Mouse (Mus musculus): Measurements from ENCODE around the gene Wdr37. TPM values are rescaled to one million over a fixed set of nuclear protein-coding genes. Genes with fewer than 3 reads are reported as not detected.

Gene Wdr37
- total RNA-seq, 4 experiments from 2014 or later, result 44.7 to 54.1 (median 49.6) TPM

- no peak for DNase-seq
Observed at GRCm38 (mm10) chr13:8839937-8840336, 31.8 kb downstream of the Wdr37 start.

GRCm38 (mm10) chr13:8839111-8839510, 32.6 kb downstream of the Wdr37 start:
- no peak for DNase-seq

GRCm38 (mm10) chr13:8838394-8838793, 33.3 kb downstream of the Wdr37 start:
- DNase-seq, result no peak

- DNase-seq, result no peak
Observed at GRCm38 (mm10) chr13:8834573-8834972, 37.1 kb downstream of the Wdr37 start.

GRCm38 (mm10) chr13:8831546-8832251, 40.0 kb downstream of the Wdr37 start:
- DNase-seq, result no peak

DNA sequence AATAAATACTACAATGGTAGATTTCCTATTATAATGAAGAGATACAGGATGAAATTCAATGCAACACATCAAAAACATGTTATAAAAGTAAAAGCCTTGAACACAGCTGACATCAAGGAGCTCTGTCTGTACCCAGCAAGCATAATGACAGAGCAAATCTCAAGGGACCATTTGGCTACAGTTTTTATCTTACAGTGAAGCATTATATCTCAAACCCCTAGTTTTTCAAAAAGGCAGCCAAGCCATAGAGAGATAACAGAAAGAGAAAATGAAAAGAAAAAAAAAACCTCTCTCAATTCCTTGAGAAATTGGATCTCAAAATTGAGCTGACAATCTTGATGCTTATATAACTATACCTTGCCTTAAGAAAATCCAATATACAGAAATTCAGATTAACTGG, 41.0 kb downstream of the Wdr37 start:
- DNase-seq, result no peak

DNA sequence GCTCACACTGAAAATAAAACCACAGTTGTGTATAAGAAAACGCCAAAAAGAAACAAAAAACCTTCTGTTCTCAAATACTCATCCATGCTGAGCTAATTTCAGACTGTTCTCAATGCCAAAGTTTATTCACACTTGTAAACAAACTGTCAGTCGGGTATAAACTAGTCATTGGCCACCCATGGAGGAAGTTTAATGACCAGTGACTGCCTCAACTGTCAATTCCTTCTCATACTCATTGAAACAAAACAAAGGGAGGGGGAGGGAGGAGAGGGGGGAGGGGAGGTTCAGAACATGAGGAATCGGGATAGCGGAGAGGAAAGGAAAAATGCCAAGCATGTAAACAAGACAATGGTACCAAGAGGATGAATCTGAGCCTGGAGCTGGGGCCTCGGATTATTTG, 41.9 kb downstream of the Wdr37 start:
- DNase-seq, result no peak

GRCm38 (mm10) chr13:8828946-8829345, 42.8 kb downstream of the Wdr37 start:
- no peak for DNase-seq

GRCm38 (mm10) chr13:8823546-8823945, 48.2 kb downstream of the Wdr37 start:
- no peak for DNase-seq

DNA sequence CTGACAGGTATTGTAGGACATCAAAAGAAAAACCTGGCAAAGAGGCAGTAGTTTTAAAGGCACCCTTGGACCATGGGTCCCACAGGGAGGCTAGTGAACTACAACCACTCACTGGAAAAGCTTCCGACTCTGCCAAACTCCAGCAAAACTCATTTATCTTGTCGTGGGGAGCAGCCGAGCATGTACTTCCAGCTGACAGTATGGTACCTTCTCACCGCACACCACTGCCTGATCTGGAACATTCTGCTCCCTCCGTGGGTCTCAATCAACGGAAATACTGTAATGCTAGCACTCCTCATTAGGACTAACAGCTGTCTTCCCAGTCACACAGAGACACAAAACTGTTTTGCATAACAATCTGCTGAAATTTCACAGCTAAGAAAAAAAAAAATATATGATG, 48.6 kb downstream of the Wdr37 start:
- DNase-seq, result no peak

DNA sequence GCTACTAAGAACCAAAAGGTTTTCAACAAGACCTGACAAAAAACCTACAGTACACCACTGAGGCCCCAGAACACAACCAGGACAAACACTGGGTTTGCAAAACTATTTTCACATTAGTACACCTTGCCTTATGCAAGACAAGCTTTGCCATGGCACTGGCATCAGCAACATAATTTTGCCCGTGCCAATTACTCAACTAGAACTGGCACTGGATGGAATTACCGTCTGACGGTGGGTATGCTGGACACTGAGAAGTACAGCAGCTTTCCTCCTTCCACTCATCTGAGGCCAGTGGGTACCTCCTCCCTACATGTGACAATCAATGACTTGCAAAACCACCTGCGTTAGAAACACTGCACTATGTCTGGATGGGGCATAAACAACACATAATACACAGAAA, 49.5 kb downstream of the Wdr37 start:
- no peak for DNase-seq

GRCm38 (mm10) chr13:8805931-8806330, 65.8 kb downstream of the Wdr37 start:
- no peak for DNase-seq

DNA sequence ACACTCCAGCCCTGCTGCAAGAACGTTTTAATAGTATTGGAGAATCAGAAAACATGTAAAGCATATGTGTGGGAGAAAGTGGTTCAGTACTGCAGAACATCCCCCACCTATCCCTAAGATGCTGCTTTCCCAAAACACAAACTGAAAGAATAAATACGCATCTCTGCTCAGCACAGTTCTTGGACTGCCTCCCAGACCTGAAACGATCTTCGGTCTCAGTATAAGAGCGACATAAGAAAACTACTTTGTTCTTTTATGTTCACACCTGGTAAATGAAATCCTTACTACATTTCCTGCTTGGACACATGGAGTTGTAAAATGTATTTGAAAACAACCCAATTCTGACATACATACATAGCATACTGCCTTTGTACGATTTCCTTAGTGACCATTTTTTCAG, 71.1 kb downstream of the Wdr37 start:
- DNase-seq, result no peak

- DNase-seq, result no peak
Observed at GRCm38 (mm10) chr13:8793217-8793616, 78.5 kb downstream of the Wdr37 start.

DNA sequence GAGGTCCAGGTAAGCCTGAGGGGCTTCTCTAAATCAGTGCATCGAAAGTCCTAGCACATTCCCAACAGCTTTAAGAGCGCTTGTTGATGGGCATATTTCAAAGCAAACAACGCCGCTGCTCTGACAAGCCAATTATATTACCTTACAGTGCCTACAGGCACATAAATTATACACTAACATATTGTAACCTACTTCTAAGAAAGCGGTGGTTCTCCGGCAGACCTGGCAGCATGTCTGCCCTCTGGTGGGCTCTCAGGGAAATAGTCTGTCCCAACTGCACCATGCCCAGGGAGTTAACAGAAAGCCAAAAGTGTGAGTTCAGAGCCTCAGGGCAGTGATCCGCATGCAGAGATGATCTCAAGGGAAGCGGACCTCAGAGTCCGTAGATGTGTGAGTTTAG, 86.5 kb downstream of the Wdr37 start:
- peak; percentile 5 for DNase-seq

DNA sequence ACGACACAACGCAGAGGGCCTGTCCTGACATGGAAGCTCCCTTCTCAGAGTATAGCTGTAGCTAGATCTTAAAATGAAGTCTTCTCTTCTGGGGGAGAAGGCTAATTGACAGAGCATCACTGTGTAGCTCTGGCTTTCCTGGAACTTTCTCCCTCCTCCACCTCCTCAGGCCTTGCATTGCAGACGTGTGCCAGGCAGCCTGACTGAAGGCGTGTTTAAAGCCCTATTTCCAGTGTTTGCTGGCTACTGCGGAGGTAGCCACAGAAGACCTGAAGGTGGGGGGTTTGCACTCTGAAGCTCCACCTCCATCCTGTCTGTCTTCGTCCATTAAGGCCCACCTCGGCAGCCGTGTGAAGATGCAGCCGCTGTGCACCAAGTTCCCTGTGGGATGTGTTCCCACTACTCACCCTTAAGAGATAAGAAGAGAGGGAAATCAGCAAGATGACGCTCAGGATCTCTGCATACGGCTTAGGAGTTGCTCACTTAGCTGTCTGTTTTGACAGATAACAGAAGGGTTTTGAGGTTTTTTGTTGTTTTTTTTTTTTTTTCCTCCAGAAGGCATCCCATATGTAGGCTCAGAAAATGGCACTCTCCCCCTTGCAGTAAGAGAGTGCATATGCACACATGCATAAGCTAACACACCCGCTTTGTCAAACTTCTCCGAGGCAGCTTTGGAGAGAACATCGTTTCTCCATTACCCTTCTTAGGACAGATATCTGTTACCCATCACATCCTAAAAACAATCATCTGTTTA, 87.2 kb downstream of the Wdr37 start:
- no peak for DNase-seq

- no peak for DNase-seq
Observed at GRCm38 (mm10) chr13:8783686-8784307, 87.9 kb downstream of the Wdr37 start.

- DNase-seq, result no peak
Observed at GRCm38 (mm10) chr13:8782636-8783035, 89.1 kb downstream of the Wdr37 start.

- DNase-seq, result peak; percentile 15
Observed at GRCm38 (mm10) chr13:8780441-8780840, 91.3 kb downstream of the Wdr37 start.

- DNase-seq, result no peak
Observed at GRCm38 (mm10) chr13:8770616-8771015, 101.1 kb downstream of the Wdr37 start.

- no peak for DNase-seq
Observed at GRCm38 (mm10) chr13:8769654-8770227, 102.0 kb downstream of the Wdr37 start.

DNA sequence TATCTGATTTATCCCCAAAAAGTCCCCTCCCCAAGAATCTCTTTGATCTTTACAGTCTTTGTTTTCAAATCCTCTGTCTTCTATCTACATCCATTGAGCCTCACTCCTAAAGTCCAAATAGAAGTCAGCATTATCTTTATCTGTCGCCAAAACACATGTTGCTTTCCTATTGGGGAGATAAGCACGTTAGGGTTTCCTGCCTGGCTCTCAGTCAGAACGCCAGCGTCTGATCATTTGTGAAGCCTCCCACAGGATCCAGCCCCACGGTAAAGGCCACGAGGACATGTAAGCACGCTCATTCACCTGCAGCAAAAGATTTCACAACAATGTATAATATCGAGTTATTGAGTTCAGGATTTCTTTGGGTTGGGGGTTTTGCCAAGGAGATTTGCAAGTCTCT, 110.8 kb downstream of the Wdr37 start:
- no peak for DNase-seq

Data from adrenal gland, adult 8-10 months (tissue).